Mouse (Mus musculus): ENCODE data around the gene Map3k1. TPM values are rescaled to one million over a fixed set of nuclear protein-coding genes. Genes with fewer than 3 reads are reported as not detected.

Map3k1 gene
- total RNA-seq, 2 experiments from 2014 or later = 9.0 to 10.7 TPM

- DNase-seq (ENCODE audit: low spot score in 2 of 2) = no peak
Observed at GRCm38 (mm10) chr13:111815017-111815416, 6.2 kb upstream of the Map3k1 start.

DNA sequence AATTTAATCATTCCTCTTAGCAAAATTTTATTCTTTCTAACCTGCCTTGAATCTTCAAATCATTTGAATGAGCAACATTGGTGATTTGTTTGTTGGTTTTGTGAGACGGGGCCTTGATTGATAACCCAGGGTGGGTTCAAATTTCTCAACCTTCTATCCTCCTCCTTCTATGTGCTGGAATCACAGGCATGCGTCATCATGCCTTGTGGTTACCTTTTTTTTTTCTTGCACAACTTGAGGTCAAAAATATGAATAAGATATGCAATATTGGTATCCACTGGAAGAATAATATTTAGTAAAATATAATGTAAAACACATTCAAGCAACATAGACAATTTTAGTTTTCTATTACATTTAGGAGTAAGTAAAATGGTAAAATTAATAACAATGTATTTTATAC, 3.9 kb upstream of the Map3k1 start:
- no peak for DNase-seq (ENCODE audit: low spot score in 2 of 2)

- no peak for DNase-seq (ENCODE audit: low spot score in 2 of 2)
Observed at GRCm38 (mm10) chr13:111810998-111811628, 2.3 kb upstream of the Map3k1 start.

- peak in 1 of 2 experiments; percentile 29 for DNase-seq (ENCODE audit: low spot score in 2 of 2)
Observed at GRCm38 (mm10) chr13:111809466-111810228, 854 bp upstream of the Map3k1 start.

DNA sequence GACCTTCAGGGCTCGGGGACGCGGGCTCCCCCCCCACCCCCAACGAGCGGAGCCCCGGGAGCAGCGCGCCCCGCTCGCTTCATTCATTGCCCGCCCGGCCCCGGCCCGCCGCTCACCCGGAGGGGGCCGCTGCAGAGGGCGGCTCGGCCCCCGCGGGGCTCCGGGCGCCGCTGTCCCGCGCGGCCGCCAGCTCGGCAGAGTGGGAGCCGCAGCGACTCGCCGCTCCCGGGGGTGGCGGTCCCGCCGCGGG, 481 bp downstream of the Map3k1 start:
- no peak for DNase-seq (ENCODE audit: low spot score in 2 of 2)

DNA sequence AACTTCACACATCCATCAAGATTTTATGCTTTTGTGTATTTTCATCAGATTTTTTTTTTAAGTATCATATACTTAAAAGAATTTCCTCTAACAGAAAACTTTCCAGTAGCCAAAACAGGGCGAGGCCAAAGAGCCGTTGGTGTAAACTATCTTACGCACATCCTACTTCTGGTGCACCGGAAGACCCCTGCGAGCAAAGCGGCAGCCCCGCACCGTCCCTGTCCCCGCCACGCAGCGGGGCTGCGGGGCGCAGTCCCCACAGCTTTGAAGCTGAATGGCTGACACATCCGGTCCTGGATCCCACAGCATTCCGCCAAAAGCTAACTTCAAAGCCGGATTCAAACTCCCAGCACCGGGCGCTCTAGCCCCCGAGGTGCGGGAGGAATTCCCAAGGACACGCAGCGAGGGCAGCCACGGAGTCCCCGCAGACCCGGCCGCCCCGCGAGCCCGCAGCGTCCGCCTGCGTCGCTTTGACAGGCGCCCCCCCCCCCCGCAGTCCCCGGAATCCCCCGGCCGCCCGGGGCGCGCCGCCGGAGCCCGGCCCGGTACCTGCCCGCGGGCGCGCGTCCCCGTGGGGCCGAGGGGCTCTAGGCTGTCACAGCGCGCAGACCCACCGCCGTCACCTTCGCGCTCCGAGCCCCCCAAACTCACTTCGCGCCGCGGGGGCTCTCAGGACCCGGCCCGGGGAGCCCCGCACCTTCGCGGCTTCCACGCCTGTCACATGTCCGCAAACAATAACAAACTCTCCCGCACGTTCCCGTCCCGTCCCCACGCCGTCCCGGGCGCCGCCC, 1.0 kb downstream of the Map3k1 start:
- no peak for DNase-seq (ENCODE audit: low spot score in 2 of 2)

DNA sequence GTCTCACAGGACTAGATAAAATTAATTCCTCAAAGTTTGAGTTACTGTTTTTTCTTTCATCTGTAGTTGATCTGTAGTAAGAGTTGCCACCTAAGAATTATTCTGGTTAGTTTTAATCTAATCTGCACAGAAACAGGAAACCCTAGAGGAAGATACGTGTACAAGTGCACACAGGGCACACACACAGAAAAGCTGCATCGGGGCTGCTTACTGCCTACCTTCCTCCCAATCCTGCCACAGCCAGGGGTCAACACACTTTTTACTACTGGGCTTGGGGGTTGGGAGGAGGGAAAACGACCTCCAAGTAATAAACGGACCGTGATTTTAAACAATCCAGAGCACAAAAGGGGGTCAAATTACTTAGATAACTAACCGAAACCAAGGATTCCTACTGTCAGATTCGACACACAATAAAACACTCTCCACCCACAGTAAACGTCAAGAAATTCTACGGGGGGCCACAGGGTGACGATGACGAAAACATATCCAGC, 1.6 kb downstream of the Map3k1 start:
- no peak for DNase-seq (ENCODE audit: low spot score in 2 of 2)

DNA sequence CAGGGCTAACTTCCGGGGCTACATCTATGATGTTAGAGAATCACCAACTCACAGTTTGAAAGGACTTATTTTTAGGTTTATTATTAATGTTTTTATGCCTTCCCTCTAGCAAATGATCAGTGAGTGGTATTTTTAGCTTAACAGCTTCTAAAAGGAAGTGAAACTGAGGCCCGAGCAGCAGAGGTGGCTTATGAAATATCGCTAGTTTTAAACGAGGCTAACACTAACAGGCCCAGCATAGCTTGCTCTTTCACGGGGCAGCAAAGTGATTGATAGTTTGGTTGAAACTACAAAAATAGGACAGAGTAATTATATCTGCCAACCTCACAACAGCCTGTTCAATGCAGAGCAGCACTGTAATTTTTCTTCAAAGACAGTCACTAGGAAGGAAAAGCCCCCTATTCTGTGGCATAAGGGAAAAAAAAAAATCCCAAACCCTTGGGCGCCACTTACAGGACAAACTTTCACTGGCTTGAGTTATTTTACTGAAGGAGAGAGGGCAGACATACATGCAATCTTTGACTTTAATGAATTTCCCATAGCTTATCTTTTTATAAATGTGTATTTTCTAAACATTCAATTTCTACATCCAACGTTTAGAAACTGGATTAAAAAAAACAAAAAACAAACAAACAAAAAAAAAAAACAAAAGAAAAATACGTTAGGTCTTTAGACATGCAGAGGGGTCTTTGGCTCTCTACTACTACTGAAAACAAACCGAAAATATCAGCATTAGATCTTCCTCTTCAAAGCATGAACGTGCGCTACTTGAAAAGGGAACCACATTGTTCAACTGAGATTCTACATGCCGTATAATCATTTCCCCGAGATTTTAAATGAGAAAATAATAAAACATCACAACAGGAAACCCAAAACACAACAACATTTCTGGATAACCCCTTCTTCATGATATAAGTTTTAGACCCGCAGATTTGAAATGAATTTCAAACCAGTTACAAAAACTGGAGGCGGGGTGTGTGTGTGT, 2.8 kb downstream of the Map3k1 start:
- DNase-seq (ENCODE audit: low spot score in 2 of 2) = no peak

DNA sequence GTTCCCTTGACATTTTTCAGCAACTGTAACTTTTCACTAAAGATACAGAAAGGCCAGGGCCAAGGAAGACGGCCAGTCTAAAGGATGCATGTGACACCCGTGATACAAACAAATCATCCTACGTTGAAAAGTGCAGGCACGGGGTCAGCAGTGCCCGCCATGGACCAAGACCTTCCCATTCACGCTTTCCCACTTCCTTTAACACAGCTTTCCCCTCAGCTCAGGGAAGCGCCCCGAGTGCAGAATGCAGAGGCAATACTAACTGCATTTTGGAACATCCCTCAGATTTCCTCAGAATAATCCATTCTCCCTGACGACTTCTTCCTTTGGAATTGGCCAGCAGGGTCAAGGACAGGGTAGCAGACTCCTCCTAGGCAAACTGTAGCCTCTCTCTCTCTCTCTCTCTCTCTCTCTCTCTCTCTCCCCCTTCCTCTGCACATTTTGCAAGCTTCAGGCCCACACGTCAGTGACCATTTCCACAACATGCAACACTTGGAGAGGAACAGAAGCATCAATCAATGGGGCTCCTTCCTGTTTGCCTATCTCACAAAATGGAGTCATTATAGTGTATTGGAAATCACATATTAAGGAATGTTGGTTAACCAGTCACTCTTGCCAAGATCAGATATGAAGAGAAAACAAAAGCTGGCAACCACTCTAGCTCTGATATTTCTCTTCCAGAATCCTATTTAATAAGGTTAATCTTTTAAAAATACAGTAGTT, 3.7 kb downstream of the Map3k1 start:
- DNase-seq (ENCODE audit: low spot score in 2 of 2) = no peak

DNA sequence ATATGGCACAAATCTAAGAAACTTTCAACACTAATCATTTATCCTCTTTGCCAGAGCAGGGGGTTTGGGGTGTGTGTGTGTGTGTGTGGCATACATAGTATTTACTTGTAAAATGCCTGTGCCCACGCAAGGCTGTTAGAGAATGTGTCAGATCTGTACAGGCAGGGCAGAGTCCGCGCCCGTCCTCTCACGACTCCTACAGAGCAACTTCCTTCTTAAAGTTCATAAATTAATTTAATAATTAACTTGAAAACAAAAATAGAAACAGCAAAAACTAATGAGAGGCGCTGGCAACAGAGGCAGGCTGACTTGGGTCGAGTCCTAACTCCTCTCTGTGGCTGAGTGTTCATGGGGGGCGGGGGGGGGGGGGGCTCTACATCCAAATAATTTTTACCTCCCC, 4.6 kb downstream of the Map3k1 start:
- no peak for DNase-seq (ENCODE audit: low spot score in 2 of 2)

DNA sequence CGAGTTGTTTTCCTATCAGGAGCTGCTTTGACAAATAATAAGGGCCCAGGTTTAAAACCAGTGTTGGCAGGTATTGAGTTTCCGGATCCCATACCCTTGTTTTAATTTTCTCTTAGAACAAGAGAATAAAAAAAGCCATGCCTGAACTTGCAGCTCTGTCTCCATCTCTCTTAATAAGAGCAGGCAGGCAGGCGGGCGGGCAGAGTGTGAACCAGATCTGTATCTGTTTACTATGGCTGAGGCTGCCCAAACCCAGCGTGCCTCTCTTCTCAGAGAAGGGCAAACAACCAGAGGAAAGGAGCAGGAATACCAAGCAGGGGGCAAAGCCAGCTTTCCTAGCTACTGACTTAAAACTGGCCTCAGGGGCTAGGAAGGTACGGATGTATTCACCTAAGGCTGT, 5.3 kb downstream of the Map3k1 start:
- no peak for DNase-seq (ENCODE audit: low spot score in 2 of 2)

DNA sequence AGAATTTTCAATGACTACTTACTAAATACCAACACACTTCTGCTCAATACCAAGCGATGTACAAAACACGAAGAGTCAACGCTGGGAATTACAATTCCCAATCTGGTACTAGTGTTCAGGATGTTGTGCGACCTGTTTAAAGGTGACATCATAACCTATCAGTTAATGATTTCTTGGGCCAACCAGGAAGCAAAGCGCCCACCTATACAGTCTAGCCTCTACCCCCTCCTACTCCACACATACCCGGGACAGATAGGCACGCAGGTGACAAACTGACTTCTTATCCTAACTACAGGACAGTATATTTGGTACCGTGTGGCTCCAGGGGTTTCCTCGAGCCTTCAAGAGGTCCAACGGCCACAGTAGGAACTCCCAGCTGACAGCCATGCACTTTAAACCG, 5.9 kb downstream of the Map3k1 start:
- DNase-seq (ENCODE audit: low spot score in 2 of 2) = no peak

DNA sequence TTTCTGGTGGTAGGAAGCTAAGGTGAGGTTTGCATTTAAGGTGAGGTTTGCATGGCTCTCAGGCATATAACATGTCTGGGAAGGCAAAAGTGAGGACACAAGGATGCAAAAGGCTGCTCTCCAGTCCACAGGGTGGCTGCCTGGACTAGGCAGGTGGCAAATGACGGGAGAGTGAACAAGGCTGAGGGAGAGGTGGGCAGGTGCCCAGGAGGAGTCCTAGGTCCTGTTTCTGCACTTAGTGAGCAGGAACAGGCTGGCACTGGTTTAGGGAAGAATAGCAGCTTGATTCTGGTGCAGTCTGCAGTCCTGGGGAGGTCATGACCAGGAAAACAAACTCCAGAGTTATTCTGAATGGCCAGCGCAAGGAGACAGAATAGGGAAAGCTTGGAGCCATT, 6.5 kb downstream of the Map3k1 start:
- DNase-seq (ENCODE audit: low spot score in 2 of 2) = no peak

DNA sequence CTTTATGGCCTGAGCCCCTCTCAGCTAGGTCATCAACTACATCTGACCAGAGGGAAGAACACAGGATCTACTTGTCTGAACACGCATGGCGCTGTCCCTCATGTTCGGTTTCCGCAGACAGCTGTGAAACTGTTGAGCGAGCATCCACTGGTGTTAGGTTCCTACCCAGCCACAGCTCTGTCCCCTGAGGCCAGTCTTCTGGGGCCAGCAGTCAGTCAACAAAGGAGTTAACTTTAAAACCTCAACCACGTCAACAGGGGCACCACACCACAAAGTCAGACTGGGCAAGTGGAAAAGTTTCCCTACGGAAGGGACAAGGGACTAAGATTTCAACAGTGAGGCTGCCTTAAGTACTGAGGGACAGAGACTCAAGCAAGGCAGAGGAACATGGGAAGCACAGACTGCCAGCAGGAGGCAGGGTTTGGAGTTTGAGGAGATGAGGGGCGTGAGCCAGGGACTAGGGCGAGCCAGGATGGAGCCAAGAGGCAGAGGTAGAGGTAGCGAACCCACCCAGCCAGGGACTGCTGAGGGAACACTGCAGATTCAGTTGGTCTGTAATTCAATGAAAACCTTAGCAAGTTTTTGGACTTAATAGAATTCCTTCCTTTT, 7.0 kb downstream of the Map3k1 start:
- no peak for DNase-seq (ENCODE audit: low spot score in 2 of 2)

GRCm38 (mm10) chr13:111800866-111801265, 7.9 kb downstream of the Map3k1 start:
- no peak for DNase-seq (ENCODE audit: low spot score in 2 of 2)

GRCm38 (mm10) chr13:111798044-111798443, 10.7 kb downstream of the Map3k1 start:
- DNase-seq (ENCODE audit: low spot score in 2 of 2) = no peak

GRCm38 (mm10) chr13:111797021-111797420, 11.8 kb downstream of the Map3k1 start:
- no peak for DNase-seq (ENCODE audit: low spot score in 2 of 2)

- DNase-seq (ENCODE audit: low spot score in 2 of 2) = no peak
Observed at GRCm38 (mm10) chr13:111796191-111796920, 12.4 kb downstream of the Map3k1 start.

GRCm38 (mm10) chr13:111792975-111793287, 15.9 kb downstream of the Map3k1 start:
- DNase-seq (ENCODE audit: low spot score in 2 of 2) = no peak
